Mouse (Mus musculus) limb, embryonic 11.5 days (tissue): ENCODE measurements around the gene Ugt1a7c. TPM values are rescaled to one million over a fixed set of nuclear protein-coding genes. Genes with fewer than 3 reads are reported as not detected.

Experiments used
- ATAC-seq: fragments of 200-750 bp; cut with Nextera tagmentation; 2 replicates; pipeline ENCODE4 v1.8.0; 2017; ENCODE audit warnings: low read depth; ENCODE audit not compliant: insufficient number of reproducible peaks, low FRiP score, low TSS enrichment
- DNase-seq: peaks from one replicate; pipeline ENCODE4 v3.0.0-alpha.2; 2015; ENCODE audit warnings: low spot score
- H3K27ac ChIP-seq: fragments of 300-500 bp; sonication (generic); replicated peaks from 2 replicates; pipeline ENCODE4 v1.5.1; 2014; ENCODE audit warnings: low read depth, mild to moderate bottlenecking, low read length
- H3K27me3 ChIP-seq: fragments of 300-500 bp; sonication (generic); 2 replicates; pipeline ENCODE4 v1.6.1; 2014; ENCODE audit warnings: mild to moderate bottlenecking, low read length, mixed read lengths; ENCODE audit not compliant: control insufficient read depth, insufficient read depth
- H3K36me3 ChIP-seq: fragments of 300-500 bp; sonication (generic); 2 replicates; pipeline ENCODE4 v1.6.1; 2014; ENCODE audit warnings: mild to moderate bottlenecking, low read length, moderate library complexity, mixed read lengths; ENCODE audit not compliant: control insufficient read depth, insufficient read depth
- H3K4me1 ChIP-seq: fragments of 300-500 bp; sonication (generic); 2 replicates; pipeline ENCODE4 v1.6.1; 2014; ENCODE audit warnings: low read length, mixed read lengths; ENCODE audit not compliant: control insufficient read depth, insufficient read depth
- H3K4me2 ChIP-seq: fragments of 300-500 bp; sonication (generic); 2 replicates; pipeline ENCODE4 v1.6.1; 2014; ENCODE audit warnings: low read depth, mild to moderate bottlenecking, moderate library complexity; ENCODE audit not compliant: severe bottlenecking
- H3K4me3 ChIP-seq: fragments of 300-500 bp; sonication (generic); 2 replicates; pipeline ENCODE4 v1.5.1; 2014; ENCODE audit warnings: low read depth, low read length
- H3K9ac ChIP-seq: fragments of 300-500 bp; sonication (generic); 2 replicates; pipeline ENCODE4 v1.6.1; 2014; ENCODE audit warnings: mild to moderate bottlenecking, low read length
- H3K9me3 ChIP-seq: fragments of 300-500 bp; sonication (generic); 2 replicates; pipeline ENCODE4 v1.6.1; 2016; ENCODE audit warnings: low read length; ENCODE audit not compliant: control insufficient read depth
- WGBS: fragments of 180-500 bp; shearing (Covaris S2); extraction: QIAGEN DNeasy Blood & Tissue Kit; methylation state at CpG from one replicate; pipeline ENCODE4 v1.1.7; 2014; 5-methylcytosine and 5-hydroxymethylcytosine counted together
- polyA plus RNA-seq: library from polyadenylated mRNA; unstranded; fragments of >200 nt; fragmentation: Nextera tagmentation; extraction: Ambion mirVana; gene quantifications from 2 replicates; pipeline ENCODE4 v1.2.1, GENCODE M21; 2014

The Ugt1a7c gene
- polyA plus RNA-seq, 1 experiment from 2014 or later = 0.79 TPM

DNA sequence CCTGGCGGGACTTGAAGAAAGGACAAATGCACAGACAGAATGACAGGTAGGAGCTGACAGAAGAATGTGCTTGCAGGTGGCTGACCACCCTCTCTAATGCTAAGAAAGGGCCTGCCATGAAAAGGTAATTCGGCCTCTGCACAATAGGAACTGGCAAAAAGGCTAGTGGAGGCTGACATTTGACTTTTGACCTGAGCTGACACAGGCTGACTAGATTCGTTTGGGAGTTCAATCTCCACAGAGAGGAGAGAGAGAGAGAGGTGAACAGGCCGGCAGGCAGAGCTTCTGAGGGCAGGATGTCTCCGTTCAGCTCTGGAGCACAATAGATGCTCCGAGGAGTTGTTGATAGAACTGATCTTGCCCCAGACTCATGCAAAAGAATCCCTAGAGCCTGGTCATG, 151.5 kb downstream of the Ugt1a7c start:
- Histone ChIP-seq H3K4me1 (no peaks in the 10 kb centered on the region), H3K27ac (no peak overlapping the region), H3K27me3 (no peaks in the 10 kb centered on the region), H3K36me3 (no peaks in the 10 kb centered on the region), H3K4me2 (no peak overlapping the region), H3K9ac (no peak overlapping the region), H3K4me3 (no peak overlapping the region), H3K9me3 (peaks cover 95% of the 10 kb centered on the region)
- WGBS = 52% methylated on average over 6 of the region's 6 CpGs
- ATAC-seq (no peak), DNase-seq (no peak)

DNA sequence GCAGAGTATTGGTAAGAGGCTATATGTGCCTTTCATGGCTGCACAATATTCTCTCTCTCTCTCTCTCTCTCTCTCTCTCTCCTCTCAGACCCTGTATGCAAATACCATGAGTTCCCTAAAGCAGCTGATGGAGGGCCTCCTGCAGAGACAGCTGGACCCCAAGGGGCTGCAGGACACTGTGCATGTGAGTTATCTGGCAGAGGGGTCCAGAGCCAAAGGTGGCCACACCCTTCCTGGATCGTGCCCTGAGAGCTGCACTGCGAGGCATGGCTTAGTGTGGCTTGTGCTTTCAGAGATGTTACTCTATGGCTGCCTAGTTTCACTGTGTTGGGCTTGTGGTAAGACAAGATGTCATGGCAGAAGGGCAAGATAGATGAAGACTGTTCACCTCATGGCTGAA, 152.8 kb downstream of the Ugt1a7c start:
- Histone ChIP-seq H3K27ac (no peak overlapping the region), H3K9me3 (peaks cover 95% of the 10 kb centered on the region), H3K4me1 (no peaks in the 10 kb centered on the region), H3K4me3 (no peak overlapping the region), H3K4me2 (no peak overlapping the region), H3K27me3 (no peaks in the 10 kb centered on the region), H3K9ac (no peak overlapping the region), H3K36me3 (no peaks in the 10 kb centered on the region)
- DNase-seq (no peak), ATAC-seq (no peak)
- 60% methylated on average over 2 of the region's 2 CpGs for WGBS

DNA sequence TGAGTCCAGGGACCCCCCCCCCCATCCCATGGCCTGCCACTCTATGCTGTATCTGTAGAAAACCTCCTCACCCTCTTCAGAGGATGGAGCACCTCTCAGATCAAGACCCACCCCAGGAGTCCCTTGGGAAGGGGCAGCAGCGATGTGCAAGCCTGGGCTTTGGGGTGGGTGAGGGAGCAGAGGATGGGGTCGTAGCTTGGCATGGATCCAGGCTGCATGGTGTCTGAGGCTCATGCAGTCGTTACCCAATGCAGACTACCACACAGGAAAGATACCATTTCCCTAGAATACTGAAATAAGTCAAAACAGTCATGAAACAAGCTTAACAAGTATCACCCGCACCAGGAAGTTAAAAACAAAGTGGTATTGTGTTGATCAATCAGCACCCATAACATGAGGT, 153.8 kb downstream of the Ugt1a7c start:
- H3K4me3 ChIP-seq = no peak overlapping the region
- DNase-seq (no peak), ATAC-seq (no peak)
- no peak overlapping the region for H3K4me2 ChIP-seq
- H3K9me3 ChIP-seq = peaks cover 92% of the 10 kb centered on the region
- H3K27ac ChIP-seq = no peak overlapping the region
- H3K36me3 ChIP-seq = no peaks in the 10 kb centered on the region
- H3K4me1 ChIP-seq = no peaks in the 10 kb centered on the region
- no peak overlapping the region for H3K9ac ChIP-seq
- WGBS = 78% methylated on average over 4 of the region's 4 CpGs
- H3K27me3 ChIP-seq = no peaks in the 10 kb centered on the region

DNA sequence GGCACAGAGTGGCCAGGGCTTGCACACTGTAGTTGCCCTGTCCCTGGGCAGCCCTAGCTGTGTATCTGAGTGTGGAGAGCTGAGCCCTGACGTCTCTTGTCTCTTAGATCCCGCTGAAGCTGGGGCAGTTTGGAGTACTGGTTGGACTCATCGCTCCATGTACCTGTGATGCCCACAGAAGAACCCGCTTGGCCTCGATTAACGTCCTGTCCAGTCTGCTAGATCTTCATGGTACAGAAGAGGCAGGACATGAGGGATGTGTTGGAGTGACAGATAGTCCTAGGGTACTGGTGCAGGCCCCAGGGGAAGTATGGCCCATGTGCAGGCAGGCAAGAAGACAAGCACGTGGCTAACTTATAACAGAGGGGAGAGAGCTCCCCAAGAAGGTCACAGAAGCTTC, 154.7 kb downstream of the Ugt1a7c start:
- Histone ChIP-seq H3K27ac (no peak overlapping the region), H3K27me3 (no peaks in the 10 kb centered on the region), H3K4me3 (no peak overlapping the region), H3K4me1 (no peaks in the 10 kb centered on the region), H3K36me3 (no peaks in the 10 kb centered on the region), H3K4me2 (no peak overlapping the region), H3K9me3 (peaks cover 92% of the 10 kb centered on the region), H3K9ac (no peak overlapping the region)
- 79% methylated on average over 7 of the region's 7 CpGs for WGBS
- ATAC-seq (no peak), DNase-seq (no peak)

DNA sequence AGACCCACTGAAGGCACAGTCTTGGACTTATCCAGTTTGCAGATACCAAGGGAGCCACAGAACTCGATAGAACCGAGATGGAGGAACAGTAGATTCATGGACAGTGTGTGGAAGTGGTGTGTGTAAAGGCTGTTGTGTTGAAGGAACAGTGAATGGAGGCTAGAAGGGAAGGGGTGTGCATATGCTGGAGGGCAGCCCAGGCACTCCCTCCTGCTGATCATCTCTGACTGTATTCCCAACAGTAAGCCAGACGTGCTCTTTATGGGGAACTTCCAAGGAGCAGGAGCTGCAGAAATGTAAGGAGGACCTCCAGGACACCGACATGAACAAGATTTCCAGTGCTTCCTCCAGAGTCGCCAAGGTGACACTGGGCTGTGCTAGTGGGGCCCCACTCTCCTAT, 155.2 kb downstream of the Ugt1a7c start:
- 81% methylated on average over 5 of the region's 5 CpGs for WGBS
- Histone ChIP-seq H3K9me3 (peaks cover 92% of the 10 kb centered on the region), H3K4me2 (no peak overlapping the region), H3K36me3 (no peaks in the 10 kb centered on the region), H3K27me3 (no peaks in the 10 kb centered on the region), H3K4me1 (no peaks in the 10 kb centered on the region), H3K4me3 (no peak overlapping the region), H3K9ac (no peak overlapping the region), H3K27ac (no peak overlapping the region)
- DNase-seq (no peak), ATAC-seq (no peak)

DNA sequence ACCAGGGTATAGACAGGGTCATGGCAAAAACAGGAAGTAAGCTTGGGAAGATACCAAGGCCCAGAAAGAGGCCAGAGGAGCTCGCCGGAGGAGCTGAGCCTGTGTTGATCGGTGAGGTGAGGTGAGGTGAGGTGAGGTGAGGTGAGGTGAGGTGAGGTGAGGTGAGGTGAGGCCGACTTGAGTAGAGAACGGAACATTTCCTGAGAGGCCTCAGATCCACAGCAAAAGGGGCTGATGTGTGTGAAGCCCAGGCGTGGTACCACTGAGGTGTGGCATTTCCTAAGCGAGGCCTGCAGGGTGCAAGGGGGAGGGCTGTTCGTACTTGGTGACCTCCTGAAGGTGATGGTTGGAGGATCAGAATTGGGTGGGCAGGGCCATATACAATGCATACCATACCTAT, 158.2 kb downstream of the Ugt1a7c start:
- no peak overlapping the region for H3K27ac ChIP-seq
- no peak overlapping the region for H3K4me2 ChIP-seq
- DNase-seq (no peak), ATAC-seq (no peak)
- no peak overlapping the region for H3K9ac ChIP-seq
- peaks cover 90% of the 10 kb centered on the region for H3K9me3 ChIP-seq
- no peaks in the 10 kb centered on the region for H3K36me3 ChIP-seq
- H3K4me3 ChIP-seq = no peak overlapping the region
- WGBS = 76% methylated on average over 8 of the region's 8 CpGs
- no peaks in the 10 kb centered on the region for H3K27me3 ChIP-seq
- H3K4me1 ChIP-seq = no peaks in the 10 kb centered on the region

DNA sequence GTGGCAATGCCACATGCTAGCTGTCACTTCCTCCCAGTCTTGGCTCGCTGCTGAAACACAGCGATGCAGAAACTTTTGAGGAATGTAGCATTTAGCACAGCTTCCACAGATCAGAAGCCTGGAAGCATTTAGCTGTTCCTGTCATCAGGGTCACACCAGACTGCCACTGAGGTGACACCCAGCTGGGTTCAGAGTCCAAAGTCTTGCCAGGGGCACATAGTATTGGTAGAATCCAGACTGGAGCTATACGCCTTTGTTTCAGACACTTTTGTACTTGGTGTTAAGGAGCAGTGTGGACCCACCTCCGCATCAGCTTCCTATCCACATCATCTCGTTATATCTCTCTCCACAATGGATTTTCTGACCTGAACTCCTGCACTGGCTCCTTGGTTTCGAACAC, 158.7 kb downstream of the Ugt1a7c start:
- Histone ChIP-seq H3K4me3 (no peak overlapping the region), H3K4me1 (no peaks in the 10 kb centered on the region), H3K27me3 (no peaks in the 10 kb centered on the region), H3K27ac (no peak overlapping the region), H3K9me3 (peaks cover 90% of the 10 kb centered on the region), H3K36me3 (no peaks in the 10 kb centered on the region), H3K9ac (no peak overlapping the region), H3K4me2 (no peak overlapping the region)
- no peak for DNase-seq
- 74% methylated on average over 6 of the region's 6 CpGs for WGBS
- no peak for ATAC-seq

DNA sequence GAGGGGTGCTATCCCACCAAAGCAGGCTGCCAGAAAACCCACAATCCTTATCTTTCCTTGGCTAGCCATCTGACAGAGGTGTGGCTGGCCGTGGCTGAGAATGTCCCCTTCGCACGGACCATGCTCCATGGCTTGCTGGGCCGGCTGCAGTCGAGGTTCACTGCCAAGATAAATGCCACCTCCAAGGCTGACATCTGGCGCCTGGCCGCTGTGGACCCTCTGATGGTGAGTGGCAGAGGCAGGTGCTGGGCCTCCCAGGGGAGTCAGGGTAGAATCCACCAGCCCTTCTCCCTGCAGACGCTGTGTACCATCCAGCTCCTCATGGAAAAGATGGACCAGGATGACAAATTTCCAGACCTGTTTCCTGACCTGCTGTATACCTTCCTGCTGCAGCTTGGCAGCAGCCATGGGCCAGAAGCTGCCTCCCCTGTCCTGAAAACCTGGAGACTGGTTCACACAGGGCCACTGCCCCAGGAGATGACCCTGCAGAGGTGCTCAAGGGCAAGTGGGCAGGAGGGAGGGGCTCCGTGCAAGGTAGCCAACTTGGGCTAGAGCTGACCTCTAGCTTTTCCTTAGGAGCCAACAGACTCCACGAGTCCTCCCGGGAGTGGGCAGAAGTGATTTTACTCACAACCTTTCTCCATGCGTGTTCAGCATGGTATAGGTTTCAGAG, 160.1 kb downstream of the Ugt1a7c start:
- Histone ChIP-seq H3K9ac (no peak overlapping the region), H3K27ac (no peak overlapping the region), H3K27me3 (no peaks in the 10 kb centered on the region), H3K9me3 (peaks cover 85% of the 10 kb centered on the region), H3K4me1 (no peaks in the 10 kb centered on the region), H3K36me3 (no peaks in the 10 kb centered on the region), H3K4me2 (no peak overlapping the region), H3K4me3 (no peak overlapping the region)
- WGBS = 90% methylated on average over 12 of the region's 12 CpGs
- ATAC-seq (no peak), DNase-seq (no peak)

DNA sequence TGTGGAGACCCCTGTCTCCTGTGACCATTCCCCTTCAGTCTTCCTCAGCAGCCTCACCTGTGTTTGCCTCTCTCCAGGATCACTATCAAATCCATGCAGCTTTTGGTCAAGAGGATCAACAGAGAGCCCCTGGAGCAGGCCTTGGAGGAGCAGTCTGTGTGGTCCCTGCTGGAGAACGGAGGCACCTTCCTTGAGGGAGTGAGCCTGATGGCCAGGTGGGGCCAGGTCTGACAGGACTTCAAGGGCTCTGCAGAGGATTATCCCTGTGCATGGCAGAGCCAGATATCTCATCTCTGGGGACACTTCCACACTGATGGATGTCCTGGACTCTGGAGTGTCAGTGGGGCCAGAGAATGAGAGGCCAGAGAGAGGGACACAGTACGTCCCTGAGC, 160.6 kb downstream of the Ugt1a7c start:
- Histone ChIP-seq H3K27me3 (no peaks in the 10 kb centered on the region), H3K4me3 (no peak overlapping the region), H3K9me3 (peaks cover 84% of the 10 kb centered on the region), H3K27ac (no peak overlapping the region), H3K9ac (no peak overlapping the region), H3K36me3 (peaks cover 3% of the 10 kb centered on the region), H3K4me1 (no peaks in the 10 kb centered on the region), H3K4me2 (no peak overlapping the region)
- ATAC-seq (no peak), DNase-seq (no peak)
- 55% methylated on average over 2 of the region's 2 CpGs for WGBS
